Mouse (Mus musculus) liver, embryonic 14.5 days (tissue): ENCODE measurements around the gene Slc35c2.

Experiments used
- CTCF ChIP-seq: IDR thresholded peaks from 2 replicates; pipeline ENCODE4 v1.5.1; 2016; ENCODE audit warnings: antibody characterized with exemption, low read depth, control low read depth
- EP300 ChIP-seq: IDR thresholded peaks from 2 replicates; pipeline ENCODE4 v1.6.1; 2016; ENCODE audit warnings: antibody characterized with exemption, low read depth

DNA sequence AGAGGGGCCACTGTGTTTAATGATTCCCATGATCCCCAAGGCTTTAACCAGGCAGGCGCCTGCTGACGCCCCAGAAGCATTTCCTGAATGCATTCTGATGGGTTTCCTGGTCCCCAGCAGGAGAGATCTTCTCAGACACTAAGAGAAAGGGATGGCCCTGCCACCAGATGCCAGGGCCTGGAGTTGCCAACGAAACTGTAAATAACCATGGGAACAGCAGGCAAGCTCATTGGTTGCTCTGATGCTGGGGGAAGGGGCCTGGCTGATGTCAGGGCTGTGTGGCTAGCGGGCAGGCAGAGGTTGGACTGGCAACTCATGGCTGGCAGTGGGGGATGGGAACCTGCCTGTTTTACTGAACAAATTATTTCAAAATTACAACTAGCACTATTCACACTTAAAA, 14.1 kb downstream of the Slc35c2 start:
- TF ChIP-seq EP300 (no peak), CTCF (no peak)
